Mouse (Mus musculus): Measurements from ENCODE around the gene Tada2b. TPM values are rescaled to one million over a fixed set of nuclear protein-coding genes. Genes with fewer than 3 reads are reported as not detected.

The Tada2b gene
- total RNA-seq (2021): 10 to 100 TPM; 27.8 to 28.2 TPM

DNA sequence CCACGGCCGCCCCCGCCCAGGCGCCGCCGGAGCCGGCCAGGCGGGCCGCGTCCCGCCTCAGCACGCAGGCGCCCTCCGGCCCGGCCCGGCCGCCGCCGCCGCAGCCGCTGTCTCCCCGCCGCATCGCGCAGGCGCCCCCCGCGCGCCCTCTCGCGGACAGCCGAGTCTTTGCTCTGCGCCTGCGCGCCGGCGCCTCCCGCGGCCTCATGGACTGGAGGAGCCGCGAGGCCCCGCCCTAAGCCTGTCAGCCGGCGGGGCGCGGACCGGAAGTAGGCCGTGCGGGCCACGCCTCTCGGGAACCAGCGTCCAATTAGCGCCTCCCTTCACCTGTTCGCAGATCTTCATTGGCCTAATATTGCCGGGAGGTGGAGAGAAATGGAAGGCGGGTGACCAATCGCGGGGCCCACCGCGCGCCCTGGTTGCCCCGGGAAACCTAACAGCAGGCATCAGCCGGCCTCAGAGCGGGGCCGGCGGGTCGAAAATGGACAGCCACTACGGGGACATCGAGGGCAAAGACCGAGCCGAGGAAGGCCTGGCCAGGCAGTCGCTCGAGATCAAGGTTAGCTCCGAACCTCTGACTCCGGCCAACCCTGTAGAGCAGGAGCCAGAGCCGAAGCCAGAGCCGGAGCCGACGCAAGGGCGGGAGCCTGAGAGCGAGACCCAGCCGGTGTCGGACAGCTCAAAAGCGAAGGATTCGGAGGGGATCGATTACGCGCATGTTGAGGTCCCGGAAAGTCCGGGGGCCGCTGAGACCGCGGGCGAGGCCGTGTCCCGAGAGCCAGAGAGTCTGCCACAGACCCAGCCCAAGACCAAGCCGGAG, at the start of gene Tada2b, which contains the start of gene Ccdc96:
Gene Tada2b, minus strand, starts transcription at position 115 of the 820 bp plus-strand sequence.
Gene Ccdc96, plus strand, starts transcription at position 418 of the 820 bp plus-strand sequence.
- intact Hi-C loops (cut with DNase I): loop anchor here (2.0 to 5.0 kb wide), 2 partner anchors 20 to 98 kb away; partner anchors contain the start of gene Grpel1
- peak; percentile 98 to 99 for DNase-seq (ENCODE audit: low spot score in 2 of 2)

DNA sequence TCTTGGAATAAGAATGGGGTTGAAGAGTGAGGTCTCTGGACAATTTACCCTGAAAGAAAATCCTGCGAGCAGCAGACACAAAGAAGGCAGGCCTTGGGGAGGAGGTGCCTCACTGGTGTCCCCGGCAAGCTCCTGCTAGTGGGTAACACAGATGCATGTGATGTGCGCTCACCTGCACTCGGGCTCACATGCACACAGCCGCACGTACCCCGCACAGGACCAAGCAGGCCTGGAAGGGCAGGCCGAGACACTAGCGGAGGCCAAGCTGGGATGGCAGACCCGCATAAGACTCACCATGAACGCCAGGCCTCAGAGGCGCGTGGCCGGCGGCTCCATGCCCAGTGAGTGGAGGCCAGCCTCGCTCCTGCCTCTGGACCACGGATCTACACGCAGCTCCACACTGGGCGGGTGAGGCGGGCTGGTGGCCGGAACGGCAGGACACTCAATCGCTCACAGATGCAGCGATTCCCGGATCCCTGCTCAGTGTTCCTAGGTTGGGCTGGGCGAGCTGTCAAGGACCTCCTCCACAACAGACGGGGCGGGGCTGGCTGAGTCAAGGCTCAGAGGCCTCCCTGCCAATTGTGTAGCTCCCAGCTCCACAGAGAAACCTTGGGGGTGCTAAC, 46.2 kb upstream of the Tada2b start:
- intact Hi-C loops (cut with DNase I): loop anchor here (1.0 kb wide), 1 partner anchor 52 kb away; no protein-coding TSS in a partner anchor
- peak; percentile 96 for DNase-seq (ENCODE audit: low spot score in 2 of 2)

GRCm38 (mm10) chr5:36529698-36530097, 45.6 kb upstream of the Tada2b start:
- no peak for DNase-seq (ENCODE audit: low spot score in 2 of 2)

DNA sequence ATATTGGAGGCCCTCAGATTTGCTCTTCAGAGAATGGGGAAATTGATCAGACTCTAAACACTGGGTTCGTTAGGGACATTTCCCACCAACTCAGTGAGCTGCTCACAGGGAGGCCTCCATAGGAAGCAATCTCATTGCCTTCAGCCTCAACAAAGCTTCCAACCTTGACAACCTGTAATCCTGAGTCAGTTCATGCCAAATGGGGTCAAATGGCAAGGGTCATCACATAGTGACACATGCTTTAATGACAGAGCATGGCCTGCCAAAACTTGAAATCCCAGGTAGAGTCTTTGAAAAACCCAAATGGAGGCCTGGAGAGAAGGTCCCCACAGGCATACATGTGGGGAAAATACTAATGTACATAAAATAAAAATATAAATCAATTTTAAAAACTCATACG, 42.8 kb upstream of the Tada2b start:
- intact Hi-C loops (cut with DNase I): loop anchor here (5.0 kb wide), 1 partner anchor 215 kb away; no protein-coding TSS in a partner anchor
- no peak for DNase-seq (ENCODE audit: low spot score in 2 of 2)

More at GRCm38 (mm10) chr5:36529698-36530097, 45.6 kb upstream of the Tada2b start:
- intact Hi-C loops (cut with DNase I): loop anchor here (1.0 to 5.0 kb wide), 2 partner anchors 53 to 213 kb away; no protein-coding TSS in a partner anchor

GRCm38 (mm10) chr5:36526274-36526673, 42.2 kb upstream of the Tada2b start:
- intact Hi-C loops (cut with DNase I): loop anchor here (5.0 kb wide), 1 partner anchor 216 kb away; no protein-coding TSS in a partner anchor
- DNase-seq (ENCODE audit: low spot score in 2 of 2): no peak

GRCm38 (mm10) chr5:36525216-36525615, 41.1 kb upstream of the Tada2b start:
- no peak for DNase-seq (ENCODE audit: low spot score in 2 of 2)
- intact Hi-C loops (cut with DNase I): loop anchor here (5.0 kb wide), 1 partner anchor 217 kb away; no protein-coding TSS in a partner anchor

DNA sequence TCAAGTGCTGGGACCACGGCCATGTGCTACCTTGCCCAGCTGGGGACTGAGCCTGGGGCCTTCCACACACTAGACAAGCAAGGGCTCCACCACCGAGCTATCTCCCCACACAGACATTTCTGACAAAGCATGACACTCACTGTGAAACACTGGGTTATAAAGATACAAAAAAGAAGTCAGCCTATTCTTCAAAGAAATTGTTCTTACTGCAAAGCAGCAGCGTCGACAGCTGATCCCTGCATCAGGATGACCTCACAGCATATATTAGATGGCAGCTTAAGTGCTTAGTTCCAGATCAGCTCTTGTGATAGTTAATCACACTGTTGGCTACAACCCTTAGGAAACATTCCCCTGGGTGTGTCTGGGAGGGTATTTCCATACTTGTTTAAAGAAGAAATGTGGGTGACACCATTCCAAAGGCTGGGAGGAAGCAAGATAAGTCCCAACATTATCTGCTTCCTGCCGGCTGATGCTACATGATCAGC, 39.2 kb upstream of the Tada2b start:
- intact Hi-C loops (cut with DNase I): no loop called here
- DNase-seq (ENCODE audit: low spot score in 2 of 2): no peak

GRCm38 (mm10) chr5:36522782-36523181, 38.7 kb upstream of the Tada2b start:
- DNase-seq (ENCODE audit: low spot score in 2 of 2): no peak
- intact Hi-C loops (cut with DNase I): no loop called here

GRCm38 (mm10) chr5:36519751-36520150, 35.7 kb upstream of the Tada2b start:
- intact Hi-C loops (cut with DNase I): no loop called here
- DNase-seq (ENCODE audit: low spot score in 2 of 2): no peak

DNA sequence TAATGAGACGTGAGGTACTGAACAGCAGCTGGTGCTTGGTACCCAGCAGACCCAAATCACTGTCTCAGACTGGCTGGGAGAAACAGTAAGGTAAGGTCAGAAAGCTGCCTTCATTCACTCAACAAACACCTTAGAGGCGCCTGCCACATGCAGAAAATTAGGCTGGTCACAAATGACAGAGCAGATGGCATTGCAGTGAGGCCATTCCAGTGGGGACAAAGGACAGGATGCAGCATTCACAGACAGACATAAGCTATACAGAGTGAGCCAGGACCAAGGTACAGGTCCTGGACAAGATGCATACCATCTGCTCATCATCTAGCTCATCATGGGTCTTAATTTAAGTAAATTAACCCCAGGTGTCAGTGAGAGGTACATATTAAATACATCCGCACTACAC, 33.5 kb upstream of the Tada2b start:
- intact Hi-C loops (cut with DNase I): no loop called here
- no peak for DNase-seq (ENCODE audit: low spot score in 2 of 2)

DNA sequence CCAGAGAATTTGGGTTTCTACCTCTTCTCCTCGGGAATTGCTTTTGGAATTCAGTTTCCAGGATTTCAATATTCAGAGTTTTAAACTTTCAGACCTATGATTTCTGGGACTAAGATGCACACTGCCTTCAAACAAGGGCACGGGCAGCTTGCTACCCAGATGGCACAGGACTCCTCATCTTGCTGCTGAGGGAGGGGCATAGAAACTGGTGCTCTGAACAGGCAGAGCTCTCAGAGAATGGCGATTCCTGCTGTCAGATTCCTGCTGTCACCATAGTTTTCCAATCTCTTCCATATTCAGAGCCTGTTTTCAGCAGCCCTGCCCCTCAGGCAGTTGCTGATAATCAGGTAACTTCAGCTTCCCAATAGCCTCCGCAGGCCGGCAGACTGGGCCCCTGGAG, 31.5 kb upstream of the Tada2b start:
- intact Hi-C loops (cut with DNase I): no loop called here
- no peak for DNase-seq (ENCODE audit: low spot score in 2 of 2)

GRCm38 (mm10) chr5:36515126-36515525, 31.0 kb upstream of the Tada2b start:
- DNase-seq (ENCODE audit: low spot score in 2 of 2): no peak
- intact Hi-C loops (cut with DNase I): no loop called here

- DNase-seq (ENCODE audit: low spot score in 2 of 2): no peak
- intact Hi-C loops (cut with DNase I): no loop called here
Observed at GRCm38 (mm10) chr5:36510956-36511355, 26.9 kb upstream of the Tada2b start.

DNA sequence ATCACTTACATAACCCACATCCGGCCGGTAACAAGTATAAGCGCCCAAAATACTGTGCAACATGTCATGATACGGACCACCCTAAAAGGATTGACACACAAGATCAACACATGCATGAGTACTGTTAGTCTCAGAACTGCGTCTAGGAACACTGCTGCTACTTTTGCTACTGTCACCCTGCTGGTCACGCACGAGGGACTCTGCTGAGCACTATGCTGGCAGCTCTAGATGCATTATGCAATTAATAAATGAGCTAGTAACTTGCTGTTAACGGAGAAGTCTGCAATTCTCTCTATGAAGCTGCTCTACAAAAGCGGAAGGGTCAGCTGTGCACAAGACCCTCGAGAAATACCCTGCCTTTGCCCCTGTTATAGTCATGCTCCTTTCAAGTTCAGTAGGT, 24.3 kb upstream of the Tada2b start:
- intact Hi-C loops (cut with DNase I): no loop called here
- DNase-seq (ENCODE audit: low spot score in 2 of 2): no peak

GRCm38 (mm10) chr5:36505643-36506042, 21.6 kb upstream of the Tada2b start:
- intact Hi-C loops (cut with DNase I): no loop called here
- DNase-seq (ENCODE audit: low spot score in 2 of 2): no peak

GRCm38 (mm10) chr5:36505235-36505634, 21.1 kb upstream of the Tada2b start:
- intact Hi-C loops (cut with DNase I): no loop called here
- no peak for DNase-seq (ENCODE audit: low spot score in 2 of 2)

DNA sequence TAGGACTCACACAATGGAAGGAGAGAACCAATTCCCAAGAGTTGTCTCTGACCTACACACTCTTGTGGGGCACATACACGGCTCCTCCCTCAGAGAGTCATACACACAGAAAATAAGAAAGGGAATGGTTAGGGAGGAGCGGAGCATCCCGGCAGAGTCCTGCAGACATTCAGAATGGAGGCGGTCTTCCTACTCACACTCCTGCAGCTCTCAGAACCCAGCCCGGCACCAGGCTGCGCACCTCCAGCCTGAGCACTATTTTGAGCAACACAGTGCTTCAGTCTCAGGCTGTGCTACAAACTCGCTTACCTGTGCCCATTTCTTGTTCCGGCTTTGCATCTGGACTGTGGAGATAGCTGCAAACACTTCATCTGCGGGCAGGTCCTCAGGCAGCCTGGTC, 10.6 kb upstream of the Tada2b start:
- intact Hi-C loops (cut with DNase I): no loop called here
- DNase-seq (ENCODE audit: low spot score in 2 of 2): peak in 1 of 2 experiments; percentile 30

- DNase-seq (ENCODE audit: low spot score in 2 of 2): peak in 1 of 2 experiments; percentile 59
Observed at GRCm38 (mm10) chr5:36493919-36494318, 9.8 kb upstream of the Tada2b start.

DNA sequence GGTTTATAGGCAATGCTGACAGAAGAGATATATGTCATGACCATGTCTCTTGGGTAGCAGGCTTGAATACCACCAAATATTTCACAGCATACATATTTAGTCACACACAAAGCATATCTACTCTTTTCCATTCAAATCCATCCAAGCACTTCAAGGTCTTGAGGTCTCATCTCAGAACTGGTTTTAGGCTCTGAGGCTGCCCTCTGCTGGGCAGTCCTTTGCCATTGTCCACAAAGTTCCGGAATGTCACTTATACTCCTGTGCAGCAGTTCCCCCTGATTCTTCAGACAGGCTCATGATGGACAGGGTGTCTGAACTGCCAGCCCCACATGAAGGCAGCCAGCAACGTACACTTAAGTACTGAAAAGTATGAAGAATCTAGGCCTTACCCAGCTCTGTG, 5.1 kb upstream of the Tada2b start:
- DNase-seq (ENCODE audit: low spot score in 2 of 2): no peak
- intact Hi-C loops (cut with DNase I): no loop called here

More at GRCm38 (mm10) chr5:36493919-36494318, 9.8 kb upstream of the Tada2b start:
- intact Hi-C loops (cut with DNase I): no loop called here

DNA sequence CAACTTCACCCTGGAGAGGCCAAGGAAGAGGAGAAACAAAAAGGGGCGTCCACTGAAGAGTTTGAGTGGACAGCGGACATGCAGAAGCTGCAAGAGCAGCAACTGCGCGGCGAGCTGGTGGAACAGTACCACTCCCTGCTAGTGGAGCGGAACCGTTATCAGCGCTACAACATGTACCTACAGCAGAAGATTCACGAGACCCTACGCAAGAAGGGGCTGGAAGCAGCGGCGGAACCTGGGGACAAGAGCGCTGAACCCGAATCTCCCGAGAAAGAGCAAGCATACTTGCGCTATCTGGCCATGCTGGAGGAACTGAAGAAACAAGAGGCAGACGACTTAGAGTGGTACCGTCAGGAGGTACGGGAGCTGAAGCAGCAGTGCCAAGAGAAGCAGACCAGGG, 1.2 kb upstream of the Tada2b start:
- intact Hi-C loops (cut with DNase I): loop anchor here (2.0 kb wide), 1 partner anchor 21 kb away; the partner anchor contains the start of gene Grpel1

More for the DNA sequence above, 1.2 kb upstream of the Tada2b start:
- DNase-seq (ENCODE audit: low spot score in 2 of 2): no peak

Data from left cerebral cortex, postnatal 36 days (tissue).